Mouse (Mus musculus): Measurements from ENCODE around the gene Slit1. TPM values are rescaled to one million over a fixed set of nuclear protein-coding genes. Genes with fewer than 3 reads are reported as not detected.

Slit1 gene
- polyA plus RNA-seq, 1 experiment from 2014 or later = 0.87 TPM

GRCm38 (mm10) chr19:41591808-41592207, 151.7 kb downstream of the Slit1 start:
- 0 out of 2 replicates have a peak, but pooled peaks cover 3% of the 10 kb centered on the region for H3K36me3 ChIP-seq
- no peak overlapping the region for H3K4me3 ChIP-seq
- no peak for DNase-seq (ENCODE audit: low spot score)
- WGBS = 63% methylated on average over 12 of the region's 12 CpGs
- H3K27ac ChIP-seq = no peak overlapping the region
- H3K27me3 ChIP-seq (ENCODE audit: insufficient read depth, poor library complexity, severe bottlenecking) = no peaks in the 10 kb centered on the region
- H3K9me3 ChIP-seq = no peaks in the 10 kb centered on the region
- peaks cover 25% of the 10 kb centered on the region for H3K4me1 ChIP-seq

DNA sequence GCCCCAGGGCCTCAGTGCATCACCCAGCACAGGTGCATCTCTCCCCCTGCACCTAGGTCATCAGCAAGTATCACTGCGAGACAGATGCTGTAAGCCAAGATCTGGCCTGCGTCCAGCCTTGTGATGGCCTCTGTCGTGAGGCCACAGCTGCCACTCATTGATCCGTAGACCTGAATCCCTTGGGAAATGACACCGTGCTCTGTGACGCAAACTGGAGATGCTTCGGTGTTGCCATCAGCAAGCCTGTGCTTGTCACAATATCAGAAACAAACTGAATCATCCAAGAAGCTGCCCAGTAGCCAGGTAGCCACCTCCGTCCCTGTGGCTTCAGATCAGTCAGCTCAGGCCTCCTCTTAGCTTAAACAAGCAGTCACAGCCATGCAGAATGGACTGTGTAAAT, 153.8 kb downstream of the Slit1 start:
- no peak for DNase-seq (ENCODE audit: low spot score)
- peaks cover 12% of the 10 kb centered on the region; the same call in 1 of the 2 replicates for H3K4me1 ChIP-seq
- no peak overlapping the region for H3K4me3 ChIP-seq
- H3K9me3 ChIP-seq = no peaks in the 10 kb centered on the region
- no peak overlapping the region for H3K27ac ChIP-seq
- no peaks in the 10 kb centered on the region for H3K27me3 ChIP-seq (ENCODE audit: insufficient read depth, poor library complexity, severe bottlenecking)
- 83% methylated on average over 8 of the region's 8 CpGs for WGBS
- peaks cover 16% of the 10 kb centered on the region for H3K36me3 ChIP-seq

DNA sequence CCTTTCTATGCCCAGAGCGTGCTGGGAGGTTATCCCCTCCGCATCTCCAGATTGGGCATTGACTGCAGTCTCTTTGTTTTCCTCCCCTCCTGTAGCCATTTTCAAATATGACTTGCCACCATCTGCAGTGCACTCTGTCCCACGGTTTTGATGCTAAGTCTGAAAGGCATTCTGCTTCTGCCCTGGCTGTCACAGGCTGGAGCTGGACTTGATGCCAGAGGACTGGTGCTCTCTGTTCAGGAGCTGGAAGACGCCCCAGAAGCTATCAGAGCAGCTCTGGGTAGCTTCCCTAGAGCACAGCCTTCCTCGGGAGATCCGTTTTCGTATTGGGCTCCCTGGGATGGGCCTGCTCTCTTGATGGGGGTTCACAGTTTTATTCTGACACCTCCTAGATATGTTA, 154.4 kb downstream of the Slit1 start:
- Histone ChIP-seq H3K4me3 (no peak overlapping the region), H3K27me3 (ENCODE audit: insufficient read depth, poor library complexity, severe bottlenecking) (no peaks in the 10 kb centered on the region), H3K36me3 (peaks cover 21% of the 10 kb centered on the region), H3K4me1 (peaks cover 12% of the 10 kb centered on the region; the same call in 1 of the 2 replicates), H3K9me3 (no peaks in the 10 kb centered on the region), H3K27ac (no peak overlapping the region)
- WGBS = 86% methylated on average over 7 of the region's 7 CpGs
- no peak for DNase-seq (ENCODE audit: low spot score)

DNA sequence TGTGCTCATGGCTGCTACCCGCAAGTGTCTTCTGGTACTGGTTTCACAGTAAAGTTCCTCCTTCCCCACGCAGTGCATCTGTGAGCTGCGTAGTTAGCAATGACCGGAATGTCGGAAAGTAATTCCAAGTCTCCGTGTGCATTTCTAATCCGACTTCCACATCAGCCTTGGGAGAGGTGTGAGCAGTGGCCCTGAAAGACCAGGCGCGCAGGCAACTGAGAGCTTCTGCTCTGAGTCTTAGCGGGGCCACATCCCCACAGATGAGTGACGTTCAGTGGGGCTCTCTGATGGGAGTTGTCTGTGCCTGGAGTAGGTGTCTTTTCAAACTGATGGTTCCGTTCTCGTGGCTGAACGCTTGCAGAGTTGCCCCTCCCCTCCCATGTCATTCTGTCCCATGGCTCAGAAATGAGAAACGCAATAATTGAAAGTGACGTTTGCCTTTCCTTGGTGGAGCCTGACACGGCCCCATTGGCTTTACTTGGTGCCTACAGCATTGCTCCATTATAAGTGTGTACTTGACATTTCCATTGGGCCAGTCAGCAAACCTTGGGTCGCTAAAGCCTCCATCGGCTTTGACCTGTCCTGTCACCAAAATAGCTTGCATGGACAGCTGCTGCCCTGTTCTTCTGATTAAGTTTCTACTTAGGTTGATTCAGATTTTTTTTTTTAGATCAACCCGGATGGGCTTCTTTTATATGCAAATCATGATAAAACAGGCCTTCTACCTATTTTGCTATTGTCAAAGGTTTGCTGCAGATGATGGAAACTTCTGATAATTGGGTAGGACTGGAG, 155.8 kb downstream of the Slit1 start:
- Histone ChIP-seq H3K4me3 (no peak overlapping the region), H3K4me1 (peaks cover 12% of the 10 kb centered on the region; the same call in 1 of the 2 replicates), H3K27ac (no peak overlapping the region), H3K36me3 (peaks cover 35% of the 10 kb centered on the region), H3K9me3 (no peaks in the 10 kb centered on the region), H3K27me3 (ENCODE audit: insufficient read depth, poor library complexity, severe bottlenecking) (no peaks in the 10 kb centered on the region)
- DNase-seq (ENCODE audit: low spot score) = no peak
- WGBS = 88% methylated on average over 20 of the region's 20 CpGs

GRCm38 (mm10) chr19:41586752-41587151, 156.7 kb downstream of the Slit1 start:
- WGBS = 93% methylated on average over 10 of the region's 10 CpGs
- Histone ChIP-seq H3K4me1 (peaks cover 7% of the 10 kb centered on the region; the same call in 1 of the 2 replicates), H3K36me3 (peaks cover 44% of the 10 kb centered on the region), H3K9me3 (no peaks in the 10 kb centered on the region), H3K4me3 (no peak overlapping the region), H3K27ac (no peak overlapping the region), H3K27me3 (ENCODE audit: insufficient read depth, poor library complexity, severe bottlenecking) (no peaks in the 10 kb centered on the region)
- DNase-seq (ENCODE audit: low spot score) = no peak

DNA sequence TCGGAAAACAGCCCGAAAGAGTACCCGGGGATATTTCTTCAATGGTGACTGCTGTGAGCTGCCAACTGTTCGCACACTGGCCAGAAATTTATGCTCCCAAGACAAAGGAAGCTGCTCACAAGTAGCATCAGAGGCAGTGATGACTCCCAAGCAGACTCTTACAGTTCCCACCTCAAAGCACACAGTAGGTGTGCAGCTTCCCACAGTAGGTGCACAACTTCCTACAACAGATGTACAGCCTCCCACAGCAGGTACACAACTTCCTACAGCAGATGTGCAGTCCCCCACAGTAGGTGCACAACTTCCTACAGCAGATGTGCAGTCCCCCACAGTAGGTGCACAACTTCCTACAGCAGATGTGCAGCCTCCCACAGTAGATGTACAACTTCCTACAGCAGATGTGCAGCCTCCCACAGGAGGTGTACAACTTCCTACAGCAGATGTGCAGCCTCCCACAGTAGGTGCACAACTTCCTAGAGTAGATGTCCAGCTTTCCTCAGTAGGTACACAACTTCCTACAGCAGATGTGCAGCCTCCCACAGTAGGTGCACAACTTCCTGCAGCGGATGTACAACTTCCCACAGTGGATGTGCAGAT, 160.4 kb downstream of the Slit1 start:
- H3K27me3 ChIP-seq (ENCODE audit: insufficient read depth, poor library complexity, severe bottlenecking) = no peaks in the 10 kb centered on the region
- H3K4me3 ChIP-seq = no peak overlapping the region
- DNase-seq (ENCODE audit: low spot score) = no peak
- peaks cover 48% of the 10 kb centered on the region for H3K36me3 ChIP-seq
- peaks cover 4% of the 10 kb centered on the region; the same call in 1 of the 2 replicates for H3K4me1 ChIP-seq
- H3K27ac ChIP-seq = no peak overlapping the region
- WGBS = 96% methylated on average over 5 of the region's 5 CpGs
- no peaks in the 10 kb centered on the region for H3K9me3 ChIP-seq

DNA sequence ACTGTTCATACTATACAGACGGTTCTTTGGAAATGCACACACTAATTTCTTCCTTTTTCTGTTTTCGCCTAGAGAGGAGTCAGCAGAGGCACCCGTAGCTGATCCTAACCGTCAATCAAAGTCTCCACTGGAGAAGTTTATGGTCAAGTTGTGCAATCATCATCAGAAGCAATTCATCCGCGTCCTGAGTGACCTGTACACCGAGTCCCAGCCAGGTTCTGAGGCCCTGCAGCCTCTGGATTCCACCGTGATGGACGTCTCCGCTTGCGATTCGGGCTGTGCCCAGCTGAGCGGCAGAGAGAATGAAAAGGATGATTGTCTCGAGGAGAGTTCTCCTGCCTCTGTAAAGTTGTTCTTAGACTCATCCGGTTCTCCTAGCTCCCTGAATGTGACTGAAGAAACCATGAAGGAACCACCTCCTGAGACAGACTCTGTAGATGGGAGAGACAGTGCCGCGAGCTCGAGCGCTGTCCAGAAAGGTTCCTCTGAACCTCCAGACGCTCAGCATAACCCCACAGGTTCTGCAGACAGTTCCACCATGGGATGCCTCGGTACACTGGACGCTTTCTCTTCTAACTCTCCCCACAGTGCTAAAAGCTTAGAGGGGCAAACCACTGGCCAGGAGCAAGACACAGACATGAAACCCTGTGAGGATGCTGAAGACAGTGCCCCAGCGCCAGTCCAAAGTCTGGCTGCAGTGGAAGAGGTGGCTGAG, 161.6 kb downstream of the Slit1 start, which contains the start of gene Gm340:
Gene Gm340 (plus strand): TSS at position 665 of the 715 bp plus-strand sequence.
- DNase-seq (ENCODE audit: low spot score) = no peak
- Histone ChIP-seq H3K27ac (no peak within 1 kb of the TSS), H3K4me1 (no peaks in the 10 kb centered on the region), H3K36me3 (peaks cover 45% of the 10 kb centered on the region), H3K4me3 (no peak within 1 kb of the TSS), H3K9me3 (no peaks in the 10 kb centered on the region), H3K27me3 (ENCODE audit: insufficient read depth, poor library complexity, severe bottlenecking) (no peaks in the 10 kb centered on the region)
- WGBS = 92% methylated on average over 23 of the region's 23 CpGs

GRCm38 (mm10) chr19:41579311-41579920, 164.0 kb downstream of the Slit1 start:
- DNase-seq (ENCODE audit: low spot score) = no peak
- H3K36me3 ChIP-seq = peaks cover 30% of the 10 kb centered on the region
- no peaks in the 10 kb centered on the region for H3K9me3 ChIP-seq
- H3K4me1 ChIP-seq = no peaks in the 10 kb centered on the region
- no peak overlapping the region for H3K27ac ChIP-seq
- WGBS = 88% methylated on average over 4 of the region's 4 CpGs
- no peak overlapping the region for H3K4me3 ChIP-seq
- no peaks in the 10 kb centered on the region for H3K27me3 ChIP-seq (ENCODE audit: insufficient read depth, poor library complexity, severe bottlenecking)

GRCm38 (mm10) chr19:41577576-41577975, 165.9 kb downstream of the Slit1 start:
- peaks cover 12% of the 10 kb centered on the region for H3K36me3 ChIP-seq
- no peaks in the 10 kb centered on the region for H3K4me1 ChIP-seq
- no peak overlapping the region for H3K4me3 ChIP-seq
- H3K27me3 ChIP-seq (ENCODE audit: insufficient read depth, poor library complexity, severe bottlenecking) = no peaks in the 10 kb centered on the region
- H3K9me3 ChIP-seq = no peaks in the 10 kb centered on the region
- no peak for DNase-seq (ENCODE audit: low spot score)
- no peak overlapping the region for H3K27ac ChIP-seq

DNA sequence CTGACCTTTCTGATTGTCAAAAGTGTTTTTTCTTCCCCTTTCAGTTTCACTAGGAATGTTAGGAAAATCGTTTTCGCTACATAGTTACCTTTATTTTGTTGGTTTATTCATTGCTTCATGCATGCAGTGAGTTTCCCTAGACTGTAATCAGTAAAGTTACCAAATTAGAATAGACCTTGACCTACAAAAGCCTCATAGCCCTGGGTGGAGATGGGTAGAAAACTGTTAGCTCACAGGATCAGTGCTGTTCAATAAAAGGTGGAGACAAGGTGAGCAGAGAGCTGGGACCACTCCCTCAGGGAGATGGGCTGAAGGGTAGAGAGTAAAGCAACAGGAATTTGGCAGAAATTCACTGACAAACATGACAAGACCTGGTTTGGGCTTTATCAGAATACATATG, 169.8 kb downstream of the Slit1 start:
- DNase-seq (ENCODE audit: low spot score) = no peak
- H3K4me3 ChIP-seq = no peak overlapping the region
- H3K4me1 ChIP-seq = no peaks in the 10 kb centered on the region
- peaks cover 6% of the 10 kb centered on the region; the same call in 1 of the 2 replicates for H3K36me3 ChIP-seq
- no peaks in the 10 kb centered on the region for H3K27me3 ChIP-seq (ENCODE audit: insufficient read depth, poor library complexity, severe bottlenecking)
- WGBS = 86% methylated on average over 2 of the region's 2 CpGs
- H3K27ac ChIP-seq = no peak overlapping the region
- H3K9me3 ChIP-seq = no peaks in the 10 kb centered on the region

- DNase-seq (ENCODE audit: low spot score) = no peak
- 70% methylated on average over 2 of the region's 2 CpGs for WGBS
Measured at GRCm38 (mm10) chr19:41568791-41569190, 174.7 kb downstream of the Slit1 start.

GRCm38 (mm10) chr19:41560856-41561255, 182.6 kb downstream of the Slit1 start:
- Histone ChIP-seq H3K27me3 (ENCODE audit: insufficient read depth, poor library complexity, severe bottlenecking) (no peaks in the 10 kb centered on the region), H3K4me3 (no peak overlapping the region), H3K27ac (no peak overlapping the region), H3K9me3 (no peaks in the 10 kb centered on the region), H3K4me1 (peaks cover 8% of the 10 kb centered on the region; the same call in 1 of the 2 replicates), H3K36me3 (peaks cover 19% of the 10 kb centered on the region)
- no peak for DNase-seq (ENCODE audit: low spot score)
- 89% methylated on average over 3 of the region's 3 CpGs for WGBS

More at GRCm38 (mm10) chr19:41568791-41569190, 174.7 kb downstream of the Slit1 start:
- Histone ChIP-seq H3K4me1 (no peaks in the 10 kb centered on the region), H3K36me3 (peaks cover 6% of the 10 kb centered on the region; the same call in 1 of the 2 replicates), H3K9me3 (no peaks in the 10 kb centered on the region), H3K4me3 (no peak overlapping the region), H3K27ac (no peak overlapping the region), H3K27me3 (ENCODE audit: insufficient read depth, poor library complexity, severe bottlenecking) (no peaks in the 10 kb centered on the region)

Data from heart, embryonic 10.5 days (tissue).